Mouse (Mus musculus) lung, postnatal 4 days (tissue): ENCODE measurements around the gene Tsen54.

Experiments
- DNase-seq, 2 experiments: peaks; one replicate each; pipeline ENCODE4 v3.0.0; 2021

The Tsen54 gene

DNA sequence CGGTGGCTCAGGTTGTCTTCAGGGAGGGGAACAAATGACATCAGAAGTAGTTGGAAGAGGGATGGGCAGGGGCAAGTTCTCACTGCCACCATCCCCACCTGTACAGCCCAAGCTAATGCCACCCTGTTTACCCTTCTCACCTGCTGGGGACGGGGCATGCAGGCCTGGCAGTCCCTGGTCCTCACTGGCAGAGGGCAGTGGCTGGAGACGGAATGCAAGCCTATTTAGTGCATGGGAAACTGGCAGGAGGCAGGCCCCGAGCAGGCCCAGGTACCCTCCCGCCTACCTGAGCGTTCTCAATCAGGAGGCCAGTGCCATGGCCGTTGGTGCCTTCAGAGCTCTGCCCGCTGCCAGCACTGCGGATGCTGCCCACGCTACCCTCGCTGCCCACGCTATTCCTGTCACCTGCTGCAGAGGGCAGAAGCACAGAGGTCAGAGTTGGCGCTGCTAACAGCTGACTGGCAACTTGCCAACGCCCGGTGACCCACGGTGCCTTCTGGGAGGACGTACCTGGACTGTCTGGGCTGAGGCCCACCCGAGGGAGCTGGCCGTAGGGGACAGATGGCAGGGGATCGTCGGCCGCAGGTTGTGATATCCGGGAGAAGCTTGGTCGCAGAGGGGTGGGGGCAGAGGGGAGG, 11.3 kb upstream of the Tsen54 start:
- DNase-seq = no peak

DNA sequence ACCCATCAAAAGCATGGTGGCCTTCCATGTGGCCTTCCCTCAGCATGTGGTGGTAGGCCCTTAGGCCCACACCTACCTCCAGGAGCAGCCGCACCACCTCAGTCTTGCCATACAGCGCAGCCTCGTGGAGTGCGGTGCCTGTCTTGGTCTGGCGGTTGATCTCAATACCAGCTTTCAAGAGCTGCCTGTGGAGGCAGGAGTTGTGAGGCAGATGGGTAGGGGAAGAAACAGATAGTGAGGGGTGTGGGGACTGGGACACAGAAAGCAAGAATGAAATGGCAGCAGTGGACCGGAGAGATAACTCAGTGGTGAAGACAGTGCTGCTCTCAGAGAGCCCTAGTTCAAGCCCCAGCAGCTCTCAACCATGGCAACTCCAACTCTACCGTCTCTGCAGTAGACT, 9.5 kb upstream of the Tsen54 start:
- no peak for DNase-seq

GRCm38 (mm10) chr11:115806154-115806553, 8.4 kb upstream of the Tsen54 start:
- DNase-seq = peak; percentile 36 to 66

DNA sequence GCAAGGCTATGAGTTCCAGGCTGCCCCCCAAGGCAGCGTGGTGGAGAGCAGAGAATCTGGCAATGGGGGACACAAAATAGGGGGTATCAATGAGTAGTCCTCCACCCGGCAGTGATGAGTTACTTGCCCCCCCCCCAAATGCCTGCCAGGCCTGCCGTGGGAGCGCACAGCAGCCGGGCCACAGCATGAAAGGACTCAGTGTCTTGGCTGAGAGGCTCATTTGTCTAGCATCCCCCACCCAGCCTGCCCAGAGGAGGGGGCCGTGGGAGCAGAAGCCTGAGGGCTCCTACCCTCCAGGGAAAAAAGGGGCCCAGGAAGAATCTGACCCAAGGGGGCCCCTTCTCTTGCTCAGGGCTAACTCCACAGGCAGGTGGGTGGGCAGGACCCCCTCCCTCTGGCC, 7.2 kb upstream of the Tsen54 start:
- DNase-seq = no peak

DNA sequence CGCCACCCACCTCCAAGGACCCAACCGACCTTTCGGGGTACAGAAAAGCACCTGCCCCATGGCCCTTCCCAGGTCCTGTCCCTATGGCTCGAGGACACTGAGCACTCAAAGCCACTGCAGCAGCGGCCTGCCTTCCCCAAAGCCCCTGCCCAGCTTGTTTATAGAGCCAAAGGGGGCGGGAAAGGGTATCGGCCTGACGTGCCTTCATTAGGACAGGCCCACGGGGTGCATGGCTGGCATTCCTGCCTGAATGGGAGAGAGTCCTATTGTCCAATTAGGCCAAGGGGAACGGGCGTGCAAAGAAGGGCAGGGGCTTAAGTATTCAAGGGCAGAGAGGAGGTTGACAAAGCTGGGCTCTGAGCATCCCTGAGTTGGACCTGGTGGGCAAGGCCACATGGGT, 6.6 kb upstream of the Tsen54 start:
- no peak for DNase-seq

- DNase-seq = peak; percentile 62 to 77
Observed at GRCm38 (mm10) chr11:115808696-115809310, 5.7 kb upstream of the Tsen54 start.

GRCm38 (mm10) chr11:115809311-115809781, 5.2 kb upstream of the Tsen54 start:
- peak; percentile 70 to 86 for DNase-seq

GRCm38 (mm10) chr11:115810377-115810776, 4.1 kb upstream of the Tsen54 start:
- peak; percentile 72 to 82 for DNase-seq

- DNase-seq = no peak
Observed at GRCm38 (mm10) chr11:115811381-115812093, 3.0 kb upstream of the Tsen54 start.

DNA sequence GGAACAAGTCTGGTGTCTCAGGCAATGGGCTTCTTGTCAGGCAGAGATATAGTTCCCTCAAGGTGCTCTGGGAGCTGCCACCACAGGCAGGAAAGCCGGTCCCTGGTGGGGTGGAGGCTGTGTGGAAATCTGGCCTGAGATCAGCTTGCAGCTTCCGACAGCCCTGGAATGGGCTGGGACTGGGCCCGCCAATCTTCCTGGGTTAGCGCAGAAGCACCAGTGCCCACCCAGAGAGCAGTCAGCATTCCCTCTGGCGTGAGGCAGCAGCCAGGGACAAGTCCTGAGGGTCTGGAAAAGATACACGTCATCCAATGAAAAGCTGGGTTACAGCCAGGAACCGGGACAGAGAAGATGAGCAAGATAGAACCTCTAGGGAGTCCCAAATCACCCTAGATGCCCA, 2.4 kb upstream of the Tsen54 start:
- peak; percentile 64 to 77 for DNase-seq

- DNase-seq = peak in 1 of 2 experiments; percentile 57
Observed at GRCm38 (mm10) chr11:115812533-115813420, 1.7 kb upstream of the Tsen54 start.

GRCm38 (mm10) chr11:115813507-115814296, 822 bp upstream of the Tsen54 start, which contains the start of gene Caskin2:
Caskin2 (minus strand) TSS chr11:115813639.
- peak; percentile 97 for DNase-seq

DNA sequence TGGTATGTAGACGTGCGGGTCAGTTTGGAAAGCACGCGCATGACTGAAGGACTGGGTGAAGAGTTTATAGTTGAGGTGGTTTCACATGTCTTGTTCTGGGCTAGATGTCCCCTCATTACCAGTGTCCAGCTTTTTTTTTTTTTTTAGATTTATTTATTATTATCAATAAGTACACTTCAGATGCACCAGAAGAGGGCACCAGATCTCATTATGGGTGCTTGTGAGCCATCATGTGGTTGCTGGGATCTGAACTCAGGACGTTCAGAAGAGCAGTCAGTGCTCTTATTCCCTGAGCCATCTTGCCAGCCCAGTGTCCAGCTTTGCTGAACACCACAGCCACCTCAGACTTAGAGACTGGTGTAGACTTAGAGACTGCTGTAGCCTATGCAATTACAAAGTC, 2.8 kb downstream of the Tsen54 start:
- DNase-seq = no peak

DNA sequence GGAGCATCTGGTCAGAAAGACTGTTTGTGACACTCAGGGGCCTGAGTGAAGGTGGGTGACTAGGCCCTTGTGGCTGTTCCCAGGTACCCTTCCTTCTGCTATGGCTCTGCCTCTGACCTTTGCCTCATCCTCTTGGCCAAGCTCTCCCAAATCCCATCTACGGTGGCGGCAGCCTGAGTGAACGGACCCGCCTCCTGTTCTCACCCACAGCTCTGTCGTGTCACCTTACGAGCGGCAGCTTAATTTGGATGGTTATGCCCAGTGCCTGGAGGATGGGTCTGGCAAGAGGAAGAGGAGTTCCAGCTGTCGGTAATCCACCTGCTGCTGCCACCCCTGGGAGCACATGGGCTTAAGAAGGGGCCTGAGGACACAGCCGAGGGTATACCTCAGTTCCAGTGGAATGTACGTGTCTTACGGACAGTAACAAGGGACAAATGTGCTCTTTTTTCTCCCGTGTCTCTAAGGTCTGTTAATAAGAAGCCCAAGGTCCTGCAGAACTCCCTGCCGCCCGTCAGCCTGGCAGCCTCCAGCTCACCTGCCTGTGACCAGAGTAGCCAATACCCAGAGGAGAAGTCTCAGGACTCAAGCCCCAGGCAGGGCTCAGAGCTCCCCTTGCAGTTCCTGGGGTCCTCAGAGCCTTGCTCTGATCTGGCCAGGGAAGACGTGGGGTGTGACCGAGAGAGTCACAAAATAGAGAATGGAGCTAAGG, 5.5 kb downstream of the Tsen54 start:
- no peak for DNase-seq

- no peak for DNase-seq
Observed at GRCm38 (mm10) chr11:115821001-115821400, 6.5 kb downstream of the Tsen54 start.

- DNase-seq = peak; percentile 91 to 96
Observed at GRCm38 (mm10) chr11:115823774-115824740, 9.5 kb downstream of the Tsen54 start, which contains the start of gene Llgl2. Llgl2 (plus strand) TSS chr11:115824049.

- DNase-seq = peak in 1 of 2 experiments; percentile 22
Observed at GRCm38 (mm10) chr11:115824813-115825212, 10.3 kb downstream of the Tsen54 start.

DNA sequence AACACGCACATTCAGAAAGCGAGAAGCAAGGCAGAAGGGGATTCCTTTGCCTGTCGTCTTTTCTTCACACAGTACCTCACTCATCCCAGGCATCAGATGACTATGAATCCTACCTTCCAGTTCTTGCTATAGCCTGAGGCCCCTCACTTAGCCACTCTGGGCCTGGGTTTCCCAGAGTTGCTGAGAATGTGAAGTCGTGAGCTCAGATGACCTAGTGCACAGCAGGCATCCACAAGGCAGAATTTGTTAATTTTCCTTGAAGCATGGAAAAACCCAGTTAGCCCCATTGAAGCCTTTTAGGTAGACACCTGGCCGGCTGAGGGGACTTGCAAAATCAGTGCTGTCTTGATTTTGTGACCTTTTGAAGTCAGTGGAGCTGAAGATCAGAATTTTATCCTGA, 12.0 kb downstream of the Tsen54 start:
- no peak for DNase-seq

DNA sequence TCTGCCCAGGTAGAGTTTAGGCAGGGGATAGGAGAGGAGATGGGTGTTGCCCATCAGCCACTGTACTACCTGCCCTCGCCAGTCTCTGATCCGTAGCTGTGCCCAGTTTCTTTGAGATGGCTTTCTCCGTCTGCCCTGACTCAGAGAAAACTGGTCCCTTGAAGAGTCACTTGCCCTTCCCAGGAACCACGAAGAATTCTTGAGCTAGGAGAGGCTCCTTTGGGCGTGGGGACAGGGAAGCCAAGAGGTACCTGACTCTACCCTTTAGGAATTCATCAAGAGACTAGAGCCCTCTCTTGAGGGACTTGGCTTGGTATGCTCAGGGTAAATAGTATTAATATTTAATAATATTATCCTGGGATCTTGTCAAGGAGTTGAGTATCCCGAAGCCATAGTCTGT, 13.1 kb downstream of the Tsen54 start:
- peak; percentile 49 to 68 for DNase-seq

GRCm38 (mm10) chr11:115829036-115829435, 14.5 kb downstream of the Tsen54 start:
- no peak for DNase-seq
